Mouse (Mus musculus): ENCODE data around the gene Kcna7.

Kcna7 gene

GRCm38 (mm10) chr7:45386077-45386476 is 19.4 kb upstream of the Kcna7 start:
- intact Hi-C loops (cut with DNase I): no loop called here

DNA sequence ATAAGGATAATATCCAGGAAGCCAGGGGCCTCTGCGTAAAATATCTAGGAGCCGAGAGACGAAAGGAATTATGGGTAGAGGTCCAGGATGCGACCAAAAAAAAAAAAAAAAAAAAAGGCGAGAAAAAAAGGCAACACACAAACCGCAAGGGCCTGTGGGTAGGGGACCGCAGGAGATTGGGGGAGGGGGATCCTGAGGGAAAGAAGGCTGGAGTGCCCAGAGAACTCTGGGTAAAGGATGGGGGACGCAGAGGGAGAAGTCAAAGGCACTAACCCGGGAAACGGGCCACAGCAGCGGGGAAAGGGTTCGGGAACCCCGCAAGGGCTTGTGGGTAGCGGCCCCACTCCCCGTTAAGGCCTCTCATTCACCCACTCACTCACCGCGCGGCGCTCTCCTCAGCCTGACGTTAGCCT is 10.3 kb upstream of the Kcna7 start:
- intact Hi-C loops (cut with DNase I): loop anchor here (5.0 kb wide), 1 partner anchor 88 kb away; no protein-coding TSS in a partner anchor

DNA sequence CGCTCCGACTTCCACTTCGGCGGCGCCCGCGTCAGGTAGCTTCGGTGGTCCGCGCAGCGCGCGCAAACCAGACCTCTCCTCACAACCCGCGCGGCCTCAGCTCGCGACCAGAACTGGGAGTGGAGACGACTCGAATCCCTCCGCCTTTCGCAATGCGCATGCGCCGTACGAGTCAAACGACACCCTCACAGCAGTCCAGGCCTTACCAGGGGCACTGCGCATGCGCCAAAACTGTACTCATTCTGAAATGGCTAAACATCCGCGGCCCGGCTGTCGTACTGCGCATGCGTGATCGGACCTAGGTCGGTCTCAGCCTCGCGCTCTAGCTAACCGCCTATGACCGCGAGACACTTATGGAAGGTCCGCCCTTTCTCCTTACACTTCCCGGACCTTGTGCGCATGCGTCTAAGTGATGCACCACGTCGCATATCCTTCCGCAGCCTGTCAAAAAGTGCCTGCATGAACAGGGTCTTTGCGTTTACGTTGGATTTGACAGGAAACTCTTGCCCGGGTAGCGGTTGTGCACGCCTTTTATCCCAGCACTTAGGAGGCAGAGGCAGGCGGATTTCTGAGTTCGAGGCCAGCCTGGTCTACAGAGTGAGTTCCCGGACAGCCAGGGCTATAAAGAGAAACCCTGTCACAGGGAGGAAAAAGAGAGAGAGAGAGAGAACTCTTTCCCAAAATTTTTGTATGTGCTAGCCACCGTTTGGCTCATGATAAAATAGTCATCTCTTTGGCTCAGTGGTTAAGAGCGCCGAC is 9.7 kb upstream of the Kcna7 start, which contains the start of gene Snrnp70:
Gene Snrnp70 (minus strand): TSS at position 165 of the 759 bp plus-strand sequence.
- intact Hi-C loops (cut with DNase I): loop anchor here (5.0 kb wide), 1 partner anchor 88 kb away; no protein-coding TSS in a partner anchor

- intact Hi-C loops (cut with DNase I): loop anchor here (5.0 kb wide), 1 partner anchor 89 kb away; no protein-coding TSS in a partner anchor
Observed at GRCm38 (mm10) chr7:45396337-45396775, 9.1 kb upstream of the Kcna7 start.

- intact Hi-C loops (cut with DNase I): loop anchor here (5.0 kb wide), 1 partner anchor 89 kb away; no protein-coding TSS in a partner anchor
Observed at GRCm38 (mm10) chr7:45396787-45397186, 8.7 kb upstream of the Kcna7 start.

DNA sequence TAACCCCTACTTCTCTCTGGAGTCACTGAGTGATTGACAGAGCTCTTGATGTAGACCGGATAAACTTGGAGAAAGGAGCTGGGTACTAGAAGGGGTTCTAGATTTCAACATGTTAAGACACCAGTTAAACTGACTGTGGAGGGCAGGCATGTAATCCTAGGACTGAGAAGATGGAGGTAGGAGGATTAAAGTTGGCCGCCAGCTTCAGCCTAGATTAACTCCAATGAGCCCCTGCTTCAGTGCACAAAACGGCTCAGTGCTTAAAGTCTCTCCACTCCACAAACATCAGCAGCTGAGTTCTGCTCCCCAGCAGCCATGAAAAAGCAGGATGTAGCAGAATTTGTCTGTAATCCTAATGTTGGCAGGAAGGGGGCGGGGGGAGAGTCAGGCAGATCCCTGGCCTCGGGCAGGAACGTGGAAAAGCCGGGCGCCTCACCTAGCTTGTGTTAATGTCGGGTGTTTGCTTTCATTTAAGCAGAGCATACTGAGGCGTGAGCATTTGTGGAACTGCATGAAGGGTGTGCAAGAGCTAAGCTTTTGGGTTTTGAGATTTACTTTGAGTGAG is 3.9 kb upstream of the Kcna7 start:
- intact Hi-C loops (cut with DNase I): no loop called here

DNA sequence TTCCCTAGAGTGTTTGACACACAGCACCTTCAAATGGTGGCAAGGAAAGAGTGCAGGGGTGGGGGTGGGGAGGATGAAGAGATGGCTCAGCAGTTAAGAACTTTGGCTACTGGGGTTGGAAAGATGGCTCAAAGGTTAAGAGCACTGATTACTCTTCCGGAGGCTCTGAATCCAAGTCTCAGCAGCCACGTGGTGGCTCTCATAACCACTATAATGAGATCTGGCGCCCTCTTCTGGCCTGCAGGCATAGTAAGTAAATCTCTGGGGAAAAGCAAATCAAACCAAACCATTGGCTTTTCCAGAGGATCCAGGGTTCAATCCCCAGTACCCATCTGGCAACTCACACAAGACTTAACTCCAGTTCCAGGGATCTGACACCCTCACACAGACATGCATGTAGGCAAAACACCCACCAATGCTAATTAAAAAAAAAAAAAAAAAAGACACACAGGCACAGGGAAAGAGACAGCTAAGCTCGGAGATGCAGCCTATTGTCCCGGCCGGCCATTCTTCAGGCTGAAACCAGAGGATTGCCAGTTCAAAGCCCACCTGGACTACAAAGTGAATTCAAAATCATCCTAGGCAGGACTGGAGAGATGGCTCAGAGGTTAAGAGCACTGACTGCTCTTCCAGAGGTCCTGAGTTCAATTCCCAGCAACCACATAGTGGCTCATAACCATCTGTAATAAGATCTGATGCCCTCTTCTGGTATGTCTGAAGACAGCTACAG is 1.8 kb upstream of the Kcna7 start:
- intact Hi-C loops (cut with DNase I): no loop called here

- intact Hi-C loops (cut with DNase I): loop anchor here (5.0 kb wide), 1 partner anchor 36 kb away; no protein-coding TSS in a partner anchor
Observed at GRCm38 (mm10) chr7:45406157-45407156, 1.0 kb downstream of the Kcna7 start.

GRCm38 (mm10) chr7:45407836-45408235 is 2.4 kb downstream of the Kcna7 start:
- intact Hi-C loops (cut with DNase I): loop anchor here (5.0 kb wide), 1 partner anchor 34 kb away; no protein-coding TSS in a partner anchor

- intact Hi-C loops (cut with DNase I): loop anchor here (5.0 kb wide), 1 partner anchor 34 kb away; no protein-coding TSS in a partner anchor
Observed at GRCm38 (mm10) chr7:45408351-45408750, 2.9 kb downstream of the Kcna7 start.

GRCm38 (mm10) chr7:45408949-45409348 is 3.5 kb downstream of the Kcna7 start:
- intact Hi-C loops (cut with DNase I): loop anchor here (5.0 kb wide), 1 partner anchor 33 kb away; no protein-coding TSS in a partner anchor

GRCm38 (mm10) chr7:45409497-45410163 is 4.2 kb downstream of the Kcna7 start:
- intact Hi-C loops (cut with DNase I): loop anchor here (5.0 kb wide), 1 partner anchor 33 kb away; no protein-coding TSS in a partner anchor

DNA sequence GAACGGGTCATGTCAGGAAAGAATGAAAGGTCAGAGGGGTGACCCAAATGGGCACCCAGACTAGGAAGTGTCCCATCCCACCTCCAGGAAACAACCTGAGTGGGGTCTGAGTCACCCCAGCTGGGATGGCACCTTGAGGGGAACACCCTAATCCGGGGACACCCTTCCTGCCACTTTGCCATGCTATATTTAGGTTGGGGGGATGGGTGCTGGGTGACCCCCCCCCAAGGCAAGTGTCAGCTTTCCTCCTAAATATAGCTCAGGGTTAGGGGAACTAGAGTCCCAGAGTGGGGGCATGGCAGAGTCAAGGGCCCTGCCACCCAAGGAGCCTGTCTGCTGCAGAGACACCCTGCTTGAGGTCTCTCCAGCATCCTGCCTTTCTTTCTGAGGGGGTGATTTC is 7.0 kb downstream of the Kcna7 start:
- intact Hi-C loops (cut with DNase I): no loop called here

DNA sequence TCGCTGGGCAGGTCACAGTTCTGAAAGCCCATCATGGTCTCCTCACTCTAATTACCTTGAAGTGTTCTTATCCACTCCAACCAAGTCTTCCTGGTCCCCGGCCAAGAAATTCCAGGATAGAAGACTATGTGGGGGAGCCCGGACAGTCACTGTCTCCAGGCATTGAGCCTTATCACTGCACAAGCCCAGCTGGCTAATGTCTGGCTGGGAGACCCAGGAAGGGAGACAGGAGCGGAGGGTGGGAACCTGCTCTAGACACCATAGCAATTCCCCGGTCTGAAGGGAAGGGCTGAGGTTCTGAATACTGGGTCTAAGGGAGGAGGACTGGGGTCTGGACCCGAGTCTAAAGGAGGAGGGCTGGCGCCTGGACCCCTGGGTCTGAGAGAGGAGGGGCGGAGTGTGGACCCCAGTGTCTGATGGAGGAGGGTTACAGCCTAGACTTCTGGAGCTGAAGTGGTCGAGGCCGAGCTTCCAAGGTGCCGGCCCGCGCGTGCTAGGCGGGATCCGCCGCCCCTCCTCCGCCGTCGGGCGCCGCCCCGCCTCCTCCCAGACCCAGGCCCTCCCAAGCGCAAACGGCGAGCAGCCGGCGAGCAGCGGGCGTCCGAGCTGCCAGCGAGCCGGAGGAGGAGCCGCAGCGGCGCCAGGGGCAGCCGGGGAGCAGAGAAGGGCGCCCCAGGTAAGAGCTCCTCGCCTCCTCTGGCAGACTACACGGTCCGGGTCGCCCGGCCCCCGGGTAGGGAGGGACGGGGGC is 7.8 kb downstream of the Kcna7 start, which contains the start of gene Ntf5:
Gene Ntf5 (plus strand): TSS at position 583 of the 751 bp plus-strand sequence.
- intact Hi-C loops (cut with DNase I): no loop called here

GRCm38 (mm10) chr7:45413864-45414739 is 8.6 kb downstream of the Kcna7 start:
- intact Hi-C loops (cut with DNase I): no loop called here

GRCm38 (mm10) chr7:45414740-45415224 is 9.3 kb downstream of the Kcna7 start:
- intact Hi-C loops (cut with DNase I): no loop called here

DNA sequence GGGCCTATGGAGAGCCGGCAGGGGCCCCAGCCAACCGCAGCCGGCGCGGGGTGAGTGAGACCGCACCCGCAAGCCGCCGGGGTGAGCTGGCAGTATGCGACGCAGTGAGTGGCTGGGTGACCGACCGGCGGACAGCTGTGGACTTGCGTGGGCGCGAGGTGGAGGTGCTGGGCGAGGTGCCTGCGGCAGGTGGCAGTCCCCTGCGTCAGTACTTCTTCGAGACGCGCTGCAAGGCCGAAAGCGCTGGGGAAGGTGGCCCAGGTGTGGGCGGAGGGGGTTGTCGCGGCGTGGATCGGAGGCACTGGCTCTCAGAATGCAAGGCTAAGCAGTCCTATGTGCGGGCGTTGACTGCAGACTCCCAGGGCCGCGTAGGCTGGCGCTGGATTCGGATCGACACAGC is 10.2 kb downstream of the Kcna7 start:
- intact Hi-C loops (cut with DNase I): no loop called here
